Mouse (Mus musculus): Measurements from ENCODE around the gene Cers3. TPM values are rescaled to one million over a fixed set of nuclear protein-coding genes. Genes with fewer than 3 reads are reported as not detected.

Cers3 gene
- total RNA-seq, 2 experiments from 2014 or later, result 0.50 to 1.3 TPM

- DNase-seq (ENCODE audit: low spot score in 2 of 2), result peak; percentile 94 to 96
Measured at GRCm38 (mm10) chr7:66839463-66840007, 96.2 kb downstream of the Cers3 start, which contains the start of gene Adamts17. Gene Adamts17 (plus strand): TSS chr7:66839735.

GRCm38 (mm10) chr7:66840008-66840719 is 96.9 kb downstream of the Cers3 start:
- DNase-seq (ENCODE audit: low spot score in 2 of 2), result peak; percentile 58 to 64

GRCm38 (mm10) chr7:66841165-66841564 is 97.9 kb downstream of the Cers3 start:
- peak; percentile 35 to 50 for DNase-seq (ENCODE audit: low spot score in 2 of 2)

- DNase-seq (ENCODE audit: low spot score in 2 of 2), result peak; percentile 90 to 92
Measured at GRCm38 (mm10) chr7:66842021-66842420, 98.7 kb downstream of the Cers3 start.

- no peak for DNase-seq (ENCODE audit: low spot score in 2 of 2)
Measured at GRCm38 (mm10) chr7:66843846-66844245, 100.5 kb downstream of the Cers3 start.

GRCm38 (mm10) chr7:66846582-66846981 is 103.3 kb downstream of the Cers3 start:
- DNase-seq (ENCODE audit: low spot score in 2 of 2), result no peak

- DNase-seq (ENCODE audit: low spot score in 2 of 2), result no peak
Measured at GRCm38 (mm10) chr7:66847299-66847698, 104.0 kb downstream of the Cers3 start.

GRCm38 (mm10) chr7:66849316-66849715 is 106.0 kb downstream of the Cers3 start:
- DNase-seq (ENCODE audit: low spot score in 2 of 2), result no peak

- no peak for DNase-seq (ENCODE audit: low spot score in 2 of 2)
Measured at GRCm38 (mm10) chr7:66852164-66852563, 108.9 kb downstream of the Cers3 start.

GRCm38 (mm10) chr7:66857610-66858009 is 114.3 kb downstream of the Cers3 start:
- DNase-seq (ENCODE audit: low spot score in 2 of 2), result no peak

GRCm38 (mm10) chr7:66858247-66859075 is 115.2 kb downstream of the Cers3 start:
- DNase-seq (ENCODE audit: low spot score in 2 of 2), result no peak

- DNase-seq (ENCODE audit: low spot score in 2 of 2), result no peak
Measured at GRCm38 (mm10) chr7:66859220-66859619, 115.9 kb downstream of the Cers3 start.

GRCm38 (mm10) chr7:66866944-66867718 is 123.8 kb downstream of the Cers3 start:
- peak in 1 of 2 experiments; percentile 19 for DNase-seq (ENCODE audit: low spot score in 2 of 2)

GRCm38 (mm10) chr7:66867719-66868501 is 124.6 kb downstream of the Cers3 start:
- DNase-seq (ENCODE audit: low spot score in 2 of 2), result peak; percentile 56 to 67

- DNase-seq (ENCODE audit: low spot score in 2 of 2), result no peak
Measured at GRCm38 (mm10) chr7:66871520-66871919, 128.2 kb downstream of the Cers3 start.

- DNase-seq (ENCODE audit: low spot score in 2 of 2), result no peak
Measured at GRCm38 (mm10) chr7:66871940-66872511, 128.7 kb downstream of the Cers3 start.

GRCm38 (mm10) chr7:66873235-66873634 is 129.9 kb downstream of the Cers3 start:
- DNase-seq (ENCODE audit: low spot score in 2 of 2), result no peak

All from layer of hippocampus, postnatal 10 days (tissue).